Mouse (Mus musculus): ENCODE results near the gene C2.

Gene C2

GRCm38 (mm10) chr17:34881683-34882310 is 16.3 kb downstream of the C2 start, which contains the start of gene Gm20547:
Gm20547 (minus strand) TSS chr17:34882042.
- no peak for DNase-seq (ENCODE audit: low read depth, low spot score)

GRCm38 (mm10) chr17:34881166-34881565 is 16.9 kb downstream of the C2 start:
- no peak for DNase-seq (ENCODE audit: low read depth, low spot score)

GRCm38 (mm10) chr17:34879336-34879879 is 18.7 kb downstream of the C2 start, which contains the start of gene Zbtb12:
Zbtb12 (plus strand) TSS chr17:34879483.
- DNase-seq (ENCODE audit: low read depth, low spot score), result no peak

- no peak for DNase-seq (ENCODE audit: low read depth, low spot score)
These were observed 23.7 kb downstream of the C2 start for GRCm38 (mm10) chr17:34874321-34874720.

- no peak for DNase-seq (ENCODE audit: low read depth, low spot score)
These were observed 32.1 kb downstream of the C2 start for GRCm38 (mm10) chr17:34865981-34866380.

GRCm38 (mm10) chr17:34862416-34863081 is 35.5 kb downstream of the C2 start, which contains the start of gene Cfb:
Cfb (minus strand) TSS chr17:34862518.
- DNase-seq (ENCODE audit: low read depth, low spot score), result no peak

GRCm38 (mm10) chr17:34861704-34862415 is 36.2 kb downstream of the C2 start:
- DNase-seq (ENCODE audit: low read depth, low spot score), result no peak

- DNase-seq (ENCODE audit: low read depth, low spot score), result no peak
These were observed 37.6 kb downstream of the C2 start for GRCm38 (mm10) chr17:34860514-34860913.

- no peak for DNase-seq (ENCODE audit: low read depth, low spot score)
These were observed 39.4 kb downstream of the C2 start for GRCm38 (mm10) chr17:34858670-34859069.

GRCm38 (mm10) chr17:34855825-34856224 is 42.2 kb downstream of the C2 start:
- DNase-seq (ENCODE audit: low read depth, low spot score), result no peak

GRCm38 (mm10) chr17:34854761-34855160 is 43.3 kb downstream of the C2 start:
- DNase-seq (ENCODE audit: low read depth, low spot score), result no peak

- DNase-seq (ENCODE audit: low read depth, low spot score), result no peak
These were observed 44.6 kb downstream of the C2 start for GRCm38 (mm10) chr17:34853511-34853910.

- DNase-seq (ENCODE audit: low read depth, low spot score), result no peak
These were observed 47.4 kb downstream of the C2 start for GRCm38 (mm10) chr17:34850517-34851125.

GRCm38 (mm10) chr17:34849722-34850516 is 48.1 kb downstream of the C2 start, which contains the start of the genes Skiv2l and Nelfe:
Skiv2l (minus strand) TSS chr17:34850210.
Nelfe (plus strand) TSS chr17:34850391.
- peak; percentile 93 for DNase-seq (ENCODE audit: low read depth, low spot score)

- DNase-seq (ENCODE audit: low read depth, low spot score), result no peak
These were observed 50.5 kb downstream of the C2 start for GRCm38 (mm10) chr17:34847615-34848014.

GRCm38 (mm10) chr17:34847192-34847591 is 50.9 kb downstream of the C2 start:
- no peak for DNase-seq (ENCODE audit: low read depth, low spot score)

- no peak for DNase-seq (ENCODE audit: low read depth, low spot score)
These were observed 53.2 kb downstream of the C2 start for GRCm38 (mm10) chr17:34844884-34845283.

GRCm38 (mm10) chr17:34840736-34841307 is 57.2 kb downstream of the C2 start:
- DNase-seq (ENCODE audit: low read depth, low spot score), result no peak

GRCm38 (mm10) chr17:34838785-34839184 is 59.3 kb downstream of the C2 start:
- DNase-seq (ENCODE audit: low read depth, low spot score), result no peak
